Mouse (Mus musculus) neural tube, embryonic 15.5 days (tissue): Measurements from ENCODE around the gene Slc26a5. TPM values are rescaled to one million over a fixed set of nuclear protein-coding genes. Genes with fewer than 3 reads are reported as not detected.
A peak's percentile ranks its signal among the peaks of the same experiment; 100 is the strongest.

ENCODE experiments used
- ATAC-seq: fragments of 200-750 bp; cut with Nextera tagmentation; 2 replicates; pipeline ENCODE4 v1.8.0; 2017; ENCODE audit warnings: mild to moderate bottlenecking, moderate TSS enrichment, moderate library complexity; ENCODE audit not compliant: low FRiP score
- H3K27ac ChIP-seq: fragments of 300-500 bp; sonication (generic); replicated peaks from 2 replicates; pipeline ENCODE4 v1.5.1; 2015; ENCODE audit warnings: mild to moderate bottlenecking, inconsistent platforms
- H3K27me3 ChIP-seq: fragments of 300-500 bp; sonication (generic); replicated peaks from 2 replicates; pipeline ENCODE4 v1.6.1; 2015; ENCODE audit warnings: inconsistent platforms
- H3K36me3 ChIP-seq: fragments of 300-500 bp; sonication (generic); 2 replicates; pipeline ENCODE4 v1.6.1; 2015; ENCODE audit warnings: inconsistent platforms
- H3K4me1 ChIP-seq: fragments of 300-500 bp; sonication (generic); 2 replicates; pipeline ENCODE4 v1.6.1; 2015; ENCODE audit warnings: inconsistent platforms
- H3K4me2 ChIP-seq: fragments of 300-500 bp; sonication (generic); 2 replicates; pipeline ENCODE4 v1.6.1; 2015; ENCODE audit warnings: inconsistent platforms, mild to moderate bottlenecking, moderate library complexity
- H3K4me3 ChIP-seq: fragments of 300-500 bp; sonication (generic); replicated peaks from 2 replicates; pipeline ENCODE4 v1.5.1; 2015; ENCODE audit warnings: mild to moderate bottlenecking, inconsistent platforms
- H3K9ac ChIP-seq: fragments of 300-500 bp; sonication (generic); replicated peaks from 2 replicates; pipeline ENCODE4 v1.6.1; 2015; ENCODE audit warnings: mild to moderate bottlenecking, inconsistent platforms
- H3K9me3 ChIP-seq: fragments of 300-500 bp; sonication (generic); replicated peaks from 2 replicates; pipeline ENCODE4 v1.6.1; 2016; ENCODE audit warnings: inconsistent platforms
- WGBS: fragments of 180-500 bp; shearing (Covaris S2); methylation state at CpG from one replicate; pipeline ENCODE4 v1.1.7; 2015; ENCODE audit warnings: mixed read lengths; 5-methylcytosine and 5-hydroxymethylcytosine counted together
- polyA plus RNA-seq: library from polyadenylated mRNA; unstranded; fragments of >200 nt; fragmentation: Nextera tagmentation; extraction: Ambion mirVana; gene quantifications from 2 replicates; pipeline ENCODE4 v1.2.1, GENCODE M21; 2015

The Slc26a5 gene
- polyA plus RNA-seq, 1 experiment from 2014 or later, result 0.45 TPM

GRCm38 (mm10) chr5:21858653-21859052, 6.8 kb downstream of the Slc26a5 start:
- no peak for ATAC-seq
- Histone ChIP-seq H3K27me3 (no peaks in the 10 kb centered on the region), H3K36me3 (no peaks in the 10 kb centered on the region)

GRCm38 (mm10) chr5:21851679-21852340, 13.6 kb downstream of the Slc26a5 start:
- Histone ChIP-seq H3K4me1 (no peaks in the 10 kb centered on the region), H3K36me3 (no peaks in the 10 kb centered on the region), H3K4me3 (no peak overlapping the region), H3K9ac (no peak overlapping the region), H3K4me2 (no peak overlapping the region), H3K9me3 (no peaks in the 10 kb centered on the region), H3K27me3 (no peaks in the 10 kb centered on the region), H3K27ac (no peak overlapping the region)
- peak; percentile 75; the same call in 1 of the 2 replicates for ATAC-seq
- WGBS, result 37% methylated on average over 10 of the region's 10 CpGs

More at GRCm38 (mm10) chr5:21858653-21859052, 6.8 kb downstream of the Slc26a5 start:
- H3K9ac ChIP-seq, result no peak overlapping the region
- WGBS, result 88% methylated on average over 7 of the region's 7 CpGs
- H3K9me3 ChIP-seq, result no peaks in the 10 kb centered on the region
- H3K4me3 ChIP-seq, result no peak overlapping the region
- no peak overlapping the region for H3K4me2 ChIP-seq
- H3K4me1 ChIP-seq, result no peaks in the 10 kb centered on the region
- H3K27ac ChIP-seq, result no peak overlapping the region

- Histone ChIP-seq H3K9me3 (no peaks in the 10 kb centered on the region), H3K36me3 (no peaks in the 10 kb centered on the region), H3K27ac (no peak overlapping the region), H3K4me3 (no peak overlapping the region), H3K27me3 (no peaks in the 10 kb centered on the region), H3K4me2 (no peak overlapping the region), H3K9ac (no peak overlapping the region), H3K4me1 (no peaks in the 10 kb centered on the region)
- ATAC-seq, result no peak
- 47% methylated on average over 6 of the region's 6 CpGs for WGBS
Measured at GRCm38 (mm10) chr5:21847438-21847837, 18.0 kb downstream of the Slc26a5 start.

- Histone ChIP-seq H3K4me2 (no peak overlapping the region), H3K36me3 (no peaks in the 10 kb centered on the region), H3K27me3 (no peaks in the 10 kb centered on the region), H3K27ac (no peak overlapping the region), H3K9ac (no peak overlapping the region), H3K4me1 (no peaks in the 10 kb centered on the region), H3K9me3 (no peaks in the 10 kb centered on the region), H3K4me3 (no peak overlapping the region)
- 83% methylated on average over 20 of the region's 20 CpGs for WGBS
- ATAC-seq, result no peak
Measured at GRCm38 (mm10) chr5:21846616-21847290, 18.7 kb downstream of the Slc26a5 start.

GRCm38 (mm10) chr5:21844676-21845075, 20.7 kb downstream of the Slc26a5 start:
- Histone ChIP-seq H3K27ac (no peak overlapping the region), H3K4me1 (no peaks in the 10 kb centered on the region), H3K4me2 (no peak overlapping the region), H3K9ac (no peak overlapping the region), H3K36me3 (no peaks in the 10 kb centered on the region), H3K9me3 (no peaks in the 10 kb centered on the region), H3K27me3 (no peaks in the 10 kb centered on the region), H3K4me3 (no peak overlapping the region)
- ATAC-seq, result no peak
- 78% methylated on average over 4 of the region's 4 CpGs for WGBS

- WGBS, result 67% methylated on average over 3 of the region's 3 CpGs
- no peak for ATAC-seq
- H3K4me1 ChIP-seq, result no peaks in the 10 kb centered on the region
- H3K4me2 ChIP-seq, result no peak overlapping the region
- no peak overlapping the region for H3K9ac ChIP-seq
- no peaks in the 10 kb centered on the region for H3K9me3 ChIP-seq
- H3K27ac ChIP-seq, result no peak overlapping the region
- H3K4me3 ChIP-seq, result no peak overlapping the region
- no peaks in the 10 kb centered on the region for H3K36me3 ChIP-seq
- H3K27me3 ChIP-seq, result no peaks in the 10 kb centered on the region
Measured at GRCm38 (mm10) chr5:21831761-21832160, 33.6 kb downstream of the Slc26a5 start.

GRCm38 (mm10) chr5:21828855-21829254, 36.5 kb downstream of the Slc26a5 start:
- no peak overlapping the region for H3K9ac ChIP-seq
- WGBS, result 62% methylated on average over 4 of the region's 4 CpGs
- H3K27ac ChIP-seq, result no peak overlapping the region
- H3K4me3 ChIP-seq, result no peak overlapping the region
- ATAC-seq, result no peak
- H3K9me3 ChIP-seq, result no peaks in the 10 kb centered on the region
- H3K4me2 ChIP-seq, result no peak overlapping the region
- H3K36me3 ChIP-seq, result no peaks in the 10 kb centered on the region
- no peaks in the 10 kb centered on the region for H3K27me3 ChIP-seq
- H3K4me1 ChIP-seq, result no peaks in the 10 kb centered on the region

- H3K4me1 ChIP-seq, result no peaks in the 10 kb centered on the region
- H3K4me2 ChIP-seq, result no peak overlapping the region
- H3K4me3 ChIP-seq, result no peak overlapping the region
- H3K36me3 ChIP-seq, result no peaks in the 10 kb centered on the region
- WGBS, result 47% methylated on average over 6 of the region's 6 CpGs
- H3K9ac ChIP-seq, result no peak overlapping the region
- no peak for ATAC-seq
- no peaks in the 10 kb centered on the region for H3K9me3 ChIP-seq
- no peak overlapping the region for H3K27ac ChIP-seq
- H3K27me3 ChIP-seq, result no peaks in the 10 kb centered on the region
Measured at GRCm38 (mm10) chr5:21827643-21828042, 37.8 kb downstream of the Slc26a5 start.

- H3K9me3 ChIP-seq, result no peaks in the 10 kb centered on the region
Measured at GRCm38 (mm10) chr5:21826370-21826769, 39.0 kb downstream of the Slc26a5 start.

GRCm38 (mm10) chr5:21813994-21814393, 51.4 kb downstream of the Slc26a5 start:
- Histone ChIP-seq H3K4me1 (no peaks in the 10 kb centered on the region), H3K9ac (no peak overlapping the region), H3K4me2 (no peak overlapping the region), H3K9me3 (no peaks in the 10 kb centered on the region), H3K27ac (no peak overlapping the region), H3K27me3 (no peaks in the 10 kb centered on the region), H3K4me3 (no peak overlapping the region), H3K36me3 (no peaks in the 10 kb centered on the region)
- ATAC-seq, result no peak
- WGBS, result 56% methylated on average over 1 of the region's 1 CpGs

More at GRCm38 (mm10) chr5:21826370-21826769, 39.0 kb downstream of the Slc26a5 start:
- Histone ChIP-seq H3K36me3 (no peaks in the 10 kb centered on the region), H3K27ac (no peak overlapping the region), H3K27me3 (no peaks in the 10 kb centered on the region), H3K4me2 (no peak overlapping the region), H3K4me3 (no peak overlapping the region), H3K4me1 (no peaks in the 10 kb centered on the region), H3K9ac (no peak overlapping the region)
- no peak for ATAC-seq
- WGBS, result 26% methylated on average over 7 of the region's 7 CpGs

- no peak for ATAC-seq
- WGBS, result 77% methylated on average over 10 of the region's 10 CpGs
- Histone ChIP-seq H3K9ac (no peak overlapping the region), H3K27me3 (no peaks in the 10 kb centered on the region), H3K4me1 (no peaks in the 10 kb centered on the region), H3K4me2 (no peak overlapping the region), H3K4me3 (no peak overlapping the region), H3K36me3 (no peaks in the 10 kb centered on the region), H3K27ac (no peak overlapping the region), H3K9me3 (no peaks in the 10 kb centered on the region)
Measured at GRCm38 (mm10) chr5:21810924-21811323, 54.5 kb downstream of the Slc26a5 start.

- no peaks in the 10 kb centered on the region for H3K9me3 ChIP-seq
- H3K9ac ChIP-seq, result no peak overlapping the region
- H3K4me2 ChIP-seq, result no peak overlapping the region
- ATAC-seq, result no peak
- no peaks in the 10 kb centered on the region for H3K27me3 ChIP-seq
- H3K4me3 ChIP-seq, result no peak overlapping the region
- 90% methylated on average over 4 of the region's 4 CpGs for WGBS
- H3K36me3 ChIP-seq, result peaks cover 38% of the 10 kb centered on the region
- no peak overlapping the region for H3K27ac ChIP-seq
- no peaks in the 10 kb centered on the region for H3K4me1 ChIP-seq
Measured at GRCm38 (mm10) chr5:21804837-21805236, 60.6 kb downstream of the Slc26a5 start.
